Mouse (Mus musculus) liver, postnatal 0 days (tissue): ENCODE data around the gene Myadml2. TPM values are rescaled to one million over a fixed set of nuclear protein-coding genes. Genes with fewer than 3 reads are reported as not detected.
A peak's percentile ranks its signal among the peaks of the same experiment; 100 is the strongest.

Source experiments
- ATAC-seq: fragments of 200-750 bp; cut with Nextera tagmentation; 2 replicates; pipeline ENCODE4 v1.8.0; 2017; ENCODE audit warnings: mild to moderate bottlenecking, moderate library complexity
- DNase-seq: peaks from one replicate; pipeline ENCODE4 v3.0.0-alpha.2; 2016
- H3K27ac ChIP-seq: fragments of 300-500 bp; sonication (generic); 2 replicates; pipeline ENCODE4 v1.5.1; 2014; ENCODE audit warnings: antibody characterized with exemption, moderate library complexity, mild to moderate bottlenecking, low read depth
- H3K27me3 ChIP-seq: fragments of 300-500 bp; sonication (generic); 2 replicates; pipeline ENCODE4 v1.6.1; 2014; ENCODE audit warnings: low read length, control low read depth, mixed read lengths; ENCODE audit not compliant: insufficient read depth
- H3K36me3 ChIP-seq: fragments of 300-500 bp; sonication (generic); replicated peaks from 2 replicates; pipeline ENCODE4 v1.6.1; 2014; ENCODE audit warnings: mild to moderate bottlenecking, control low read depth, low read length, moderate library complexity, mixed read lengths; ENCODE audit not compliant: insufficient read depth
- H3K4me1 ChIP-seq: fragments of 300-500 bp; sonication (generic); 2 replicates; pipeline ENCODE4 v1.6.1; 2014; ENCODE audit warnings: antibody characterized with exemption, mild to moderate bottlenecking, control low read depth; ENCODE audit not compliant: insufficient read depth
- H3K4me2 ChIP-seq: fragments of 300-500 bp; sonication (generic); 2 replicates; pipeline ENCODE4 v1.6.1; 2014; ENCODE audit warnings: low read depth, mild to moderate bottlenecking, low read length, moderate library complexity, mixed read lengths
- H3K4me3 ChIP-seq: fragments of 300-500 bp; sonication (generic); 2 replicates; pipeline ENCODE4 v1.5.1; 2014; ENCODE audit warnings: low read depth, low read length
- H3K9ac ChIP-seq: fragments of 300-500 bp; sonication (generic); replicated peaks from 2 replicates; pipeline ENCODE4 v1.6.1; 2014; ENCODE audit warnings: mild to moderate bottlenecking, moderate library complexity
- H3K9me3 ChIP-seq: fragments of 300-500 bp; sonication (generic); 2 replicates; pipeline ENCODE4 v1.6.1; 2016; ENCODE audit warnings: mild to moderate bottlenecking, control low read depth, low read length, mixed read lengths
- CTCF ChIP-seq: sonication (generic); IDR thresholded peaks from 2 replicates; pipeline ENCODE4 v1.5.1; 2016; ENCODE audit warnings: antibody characterized with exemption, low read depth
- EP300 ChIP-seq: IDR thresholded peaks from 2 replicates; pipeline ENCODE4 v1.6.1; 2016; ENCODE audit warnings: antibody characterized with exemption, low read depth, mild to moderate bottlenecking
- WGBS: fragments of 180-500 bp; shearing (Covaris S2); extraction: QIAGEN DNeasy Blood & Tissue Kit; methylation state at CpG from one replicate; pipeline ENCODE4 v1.1.7; 2014; ENCODE audit not compliant: insufficient replicate concordance; 5-methylcytosine and 5-hydroxymethylcytosine counted together
- polyA plus RNA-seq: library from polyadenylated mRNA; unstranded; fragments of >200 nt; fragmentation: Nextera tagmentation; extraction: Ambion mirVana; gene quantifications from 2 replicates; pipeline ENCODE4 v1.2.1, GENCODE M21; 2015

Myadml2 gene
- polyA plus RNA-seq, 1 experiment from 2014 or later, result 0.26 TPM

DNA sequence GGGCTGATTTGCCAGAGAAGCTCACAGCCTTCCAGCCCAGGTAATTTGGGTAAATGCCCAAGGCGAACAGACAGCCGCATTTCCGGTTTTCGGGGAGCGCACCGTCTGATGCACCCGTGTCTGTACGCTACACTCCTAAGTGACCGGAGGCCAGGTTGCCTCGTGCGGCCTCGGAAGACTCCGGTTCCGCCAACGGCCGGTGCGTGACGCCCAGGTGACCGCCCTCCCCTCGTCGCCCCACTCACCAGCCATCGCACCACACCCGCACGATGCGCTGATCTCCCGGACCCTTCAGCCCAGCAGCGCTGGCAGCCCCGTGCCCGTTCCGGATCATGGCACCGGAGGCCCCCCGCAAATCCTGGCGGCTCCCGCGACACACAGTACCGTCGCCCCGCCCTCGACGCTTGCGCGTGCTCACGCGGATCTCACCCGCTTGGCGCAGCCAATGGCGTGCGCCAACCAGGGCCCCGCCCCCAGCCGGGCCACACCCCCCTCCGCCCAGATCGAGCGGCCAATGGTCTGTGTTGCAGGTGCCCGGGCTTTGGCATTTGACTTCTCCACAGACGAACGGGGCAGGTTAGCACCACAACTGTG, 30.3 kb downstream of the Myadml2 start, which contains the start of gene Pcyt2:
TSS of gene Pcyt2 (minus strand) at position 418 of the 594 bp plus-strand sequence.
- peak within 1 kb of the TSS; percentile 98 for H3K4me2 ChIP-seq
- H3K27me3 ChIP-seq, result no peaks in the 10 kb centered on the region
- peaks cover 26% of the 10 kb centered on the region for H3K4me1 ChIP-seq
- under 1% methylated on average over 54 of the region's 56 CpGs for WGBS
- H3K9me3 ChIP-seq, result no peaks in the 10 kb centered on the region
- peaks cover 58% of the 10 kb centered on the region for H3K36me3 ChIP-seq
- TF ChIP-seq EP300 (no peak), CTCF (no peak)
- peak within 1 kb of the TSS; percentile 92 for H3K4me3 ChIP-seq
- peak; percentile 92 for ATAC-seq
- DNase-seq, result peak; percentile 97
- H3K9ac ChIP-seq, result peak within 1 kb of the TSS; percentile 94
- peak within 1 kb of the TSS; percentile 95 for H3K27ac ChIP-seq

DNA sequence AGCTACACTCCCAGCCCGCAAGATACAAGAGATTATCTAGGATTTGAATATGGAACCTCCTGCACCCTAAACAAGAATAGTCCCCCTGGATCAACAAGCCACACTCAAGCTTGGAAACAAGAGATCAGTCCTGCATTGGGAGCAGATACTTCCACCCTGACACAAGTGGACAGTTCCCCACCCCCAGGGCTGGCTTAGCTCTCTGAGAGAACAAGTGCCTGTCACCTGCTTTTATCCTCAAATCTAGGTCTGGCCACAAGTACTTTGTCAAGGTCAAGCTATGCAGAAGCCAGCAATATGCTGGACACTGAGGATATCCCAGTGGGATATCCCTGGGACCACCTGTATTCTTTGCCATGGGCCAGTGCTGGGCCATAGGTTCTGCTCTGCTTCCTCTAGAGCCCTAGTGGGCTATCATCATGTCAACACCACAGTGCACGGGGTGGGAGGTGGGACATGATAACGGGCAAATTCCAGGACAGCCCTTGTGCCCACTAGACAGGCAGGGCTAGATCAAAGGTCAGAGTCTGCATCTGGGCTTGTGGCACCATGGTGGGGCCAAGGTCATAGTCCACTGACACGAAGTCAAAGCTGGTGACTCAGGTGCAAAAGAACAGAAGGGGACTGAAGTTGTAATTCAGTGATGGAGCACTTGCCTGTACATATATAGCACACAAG, 31.2 kb downstream of the Myadml2 start:
- peaks cover 28% of the 10 kb centered on the region for H3K4me1 ChIP-seq
- H3K27ac ChIP-seq, result peak overlapping the region; percentile 95
- ATAC-seq, result peak; percentile 40
- H3K36me3 ChIP-seq, result peaks cover 57% of the 10 kb centered on the region
- H3K4me2 ChIP-seq, result peak overlapping the region; percentile 98
- DNase-seq, result no peak
- peak overlapping the region; percentile 94 for H3K9ac ChIP-seq
- TF ChIP-seq EP300, result no peak
- no peaks in the 10 kb centered on the region for H3K27me3 ChIP-seq
- peak overlapping the region; percentile 92 for H3K4me3 ChIP-seq
- no peaks in the 10 kb centered on the region for H3K9me3 ChIP-seq
- 40% methylated on average over 4 of the region's 4 CpGs for WGBS

DNA sequence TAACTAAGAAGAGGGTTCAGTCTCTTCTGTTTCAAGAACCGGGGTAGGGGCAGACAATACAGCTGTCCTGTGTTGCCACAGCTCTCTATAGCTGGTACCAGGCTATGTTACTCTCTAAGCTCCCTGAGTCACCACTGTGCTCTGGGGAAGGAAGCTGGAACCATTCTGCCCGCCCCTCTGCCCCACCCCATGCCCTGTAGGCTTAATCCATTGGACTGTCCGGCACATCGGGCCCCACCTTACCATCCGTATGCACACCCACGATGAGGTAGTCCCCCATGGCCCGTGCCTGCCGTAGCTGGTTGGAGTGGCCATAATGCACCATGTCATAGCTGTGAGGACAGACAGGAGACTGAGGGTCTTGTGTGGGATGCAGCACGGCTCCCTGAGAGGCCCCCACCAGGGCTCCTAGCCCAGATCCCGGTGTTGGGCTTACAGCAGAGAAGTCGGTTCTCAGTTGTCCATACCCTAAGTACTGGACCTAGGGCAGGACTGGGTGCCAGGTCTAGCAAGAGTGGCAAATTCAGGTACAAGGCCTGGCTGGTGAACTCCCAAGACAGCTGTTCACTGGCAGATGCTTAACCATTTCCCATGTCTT, 32.3 kb downstream of the Myadml2 start:
- DNase-seq, result no peak
- Histone ChIP-seq H3K36me3 (peaks cover 57% of the 10 kb centered on the region), H3K9ac (peak overlapping the region; percentile 94), H3K4me2 (peak overlapping the region; percentile 98), H3K27ac (peak overlapping the region; percentile 95), H3K9me3 (no peaks in the 10 kb centered on the region), H3K27me3 (no peaks in the 10 kb centered on the region), H3K4me1 (peaks cover 28% of the 10 kb centered on the region), H3K4me3 (peak overlapping the region; percentile 92)
- ATAC-seq, result peak; percentile 18
- 82% methylated on average over 11 of the region's 11 CpGs for WGBS
- TF ChIP-seq EP300 (no peak), CTCF (no peak)

DNA sequence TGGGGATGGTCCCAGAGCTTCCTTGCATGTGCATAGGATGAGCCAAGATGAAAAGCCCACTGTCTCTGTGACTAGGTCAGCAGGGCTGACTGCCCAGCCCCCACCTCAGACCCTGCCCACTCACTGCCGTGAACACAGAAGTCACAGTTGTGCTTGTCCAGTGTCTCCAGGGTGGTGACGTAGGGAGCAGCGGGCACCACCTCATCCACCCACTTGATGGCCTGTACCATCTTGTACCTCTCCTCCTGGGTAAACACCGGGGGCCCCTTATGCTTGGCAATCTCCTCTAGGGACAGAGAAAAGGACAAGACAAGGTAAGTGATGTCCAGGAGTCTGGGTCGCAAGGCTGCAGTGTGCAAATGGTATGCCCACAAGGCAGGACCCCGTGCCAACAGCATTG, 32.8 kb downstream of the Myadml2 start:
- H3K27me3 ChIP-seq, result no peaks in the 10 kb centered on the region
- DNase-seq, result no peak
- no peak for ATAC-seq
- TF ChIP-seq EP300 (no peak), CTCF (no peak)
- peak overlapping the region; percentile 98 for H3K4me2 ChIP-seq
- H3K9me3 ChIP-seq, result no peaks in the 10 kb centered on the region
- H3K27ac ChIP-seq, result peak overlapping the region; percentile 12; the same call in 1 of the 2 replicates
- H3K9ac ChIP-seq, result no peak overlapping the region; the same call in 1 of the 2 replicates
- WGBS, result 86% methylated on average over 6 of the region's 6 CpGs
- H3K4me3 ChIP-seq, result 0 out of 2 replicates have a peak overlapping the region, but pooled peaks have one; percentile 7
- H3K36me3 ChIP-seq, result peaks cover 56% of the 10 kb centered on the region
- peaks cover 28% of the 10 kb centered on the region for H3K4me1 ChIP-seq

DNA sequence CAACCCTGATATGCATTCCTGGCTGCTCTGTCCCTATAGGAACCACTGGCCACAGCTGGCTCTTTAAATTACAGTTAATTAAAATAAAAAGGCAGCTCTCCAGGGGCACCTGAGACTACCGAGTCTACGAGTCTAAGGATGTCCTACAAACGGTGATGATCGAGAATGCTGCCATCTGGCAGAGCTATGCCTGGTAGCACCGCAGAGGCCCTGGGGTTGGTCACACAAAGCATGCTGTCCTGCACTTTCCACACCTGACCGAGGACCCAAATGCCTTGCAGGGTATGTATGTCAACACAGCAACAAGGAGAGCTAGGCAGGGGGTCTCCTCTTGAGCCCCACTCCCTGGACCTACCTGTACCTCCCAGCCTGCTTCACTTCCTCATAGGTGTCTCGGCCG, 34.0 kb downstream of the Myadml2 start:
- Histone ChIP-seq H3K36me3 (peaks cover 47% of the 10 kb centered on the region), H3K4me1 (peaks cover 33% of the 10 kb centered on the region), H3K4me3 (no peak overlapping the region), H3K27ac (no peak overlapping the region), H3K4me2 (no peak overlapping the region), H3K27me3 (no peaks in the 10 kb centered on the region), H3K9ac (no peak overlapping the region), H3K9me3 (no peaks in the 10 kb centered on the region)
- ATAC-seq, result no peak
- no peak for DNase-seq
- TF ChIP-seq EP300, result no peak
- TF ChIP-seq CTCF, result no peak
- 82% methylated on average over 8 of the region's 8 CpGs for WGBS

DNA sequence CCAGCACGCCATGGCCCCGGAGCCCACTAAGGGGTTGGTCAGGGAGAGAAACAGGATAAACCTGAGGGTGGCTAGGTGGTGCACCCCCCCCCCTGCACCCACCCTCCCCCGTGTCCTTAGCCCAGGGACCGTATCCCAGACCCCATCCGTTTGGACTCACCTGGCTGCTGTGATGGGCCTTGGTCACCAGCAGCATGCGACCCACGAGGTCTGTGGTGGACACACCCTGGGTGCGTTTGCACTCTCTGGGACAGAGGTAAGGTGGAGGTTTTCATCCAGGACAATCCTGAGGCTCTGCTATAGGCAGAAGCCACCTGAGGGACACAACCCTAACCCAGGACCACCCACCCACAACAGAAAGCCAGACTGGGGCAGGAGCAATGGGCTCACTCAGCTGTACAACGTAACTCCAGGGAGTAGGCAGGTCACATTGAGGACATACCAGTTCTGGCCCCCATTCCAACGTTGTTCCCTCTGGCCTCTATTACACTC, 34.4 kb downstream of the Myadml2 start:
- 81% methylated on average over 10 of the region's 10 CpGs for WGBS
- H3K36me3 ChIP-seq, result peaks cover 43% of the 10 kb centered on the region
- DNase-seq (no peak), ATAC-seq (no peak)
- H3K27ac ChIP-seq, result no peak overlapping the region; the same call in 1 of the 2 replicates
- H3K27me3 ChIP-seq, result no peaks in the 10 kb centered on the region
- no peak overlapping the region for H3K4me3 ChIP-seq
- TF ChIP-seq CTCF (no peak), EP300 (no peak)
- H3K4me1 ChIP-seq, result peaks cover 35% of the 10 kb centered on the region
- no peak overlapping the region for H3K9ac ChIP-seq
- no peak overlapping the region for H3K4me2 ChIP-seq
- no peaks in the 10 kb centered on the region for H3K9me3 ChIP-seq
